Mouse (Mus musculus): ENCODE results near the gene Plxna3.
A peak's percentile ranks its signal among the peaks of the same experiment; 100 is the strongest.

The Plxna3 gene

DNA sequence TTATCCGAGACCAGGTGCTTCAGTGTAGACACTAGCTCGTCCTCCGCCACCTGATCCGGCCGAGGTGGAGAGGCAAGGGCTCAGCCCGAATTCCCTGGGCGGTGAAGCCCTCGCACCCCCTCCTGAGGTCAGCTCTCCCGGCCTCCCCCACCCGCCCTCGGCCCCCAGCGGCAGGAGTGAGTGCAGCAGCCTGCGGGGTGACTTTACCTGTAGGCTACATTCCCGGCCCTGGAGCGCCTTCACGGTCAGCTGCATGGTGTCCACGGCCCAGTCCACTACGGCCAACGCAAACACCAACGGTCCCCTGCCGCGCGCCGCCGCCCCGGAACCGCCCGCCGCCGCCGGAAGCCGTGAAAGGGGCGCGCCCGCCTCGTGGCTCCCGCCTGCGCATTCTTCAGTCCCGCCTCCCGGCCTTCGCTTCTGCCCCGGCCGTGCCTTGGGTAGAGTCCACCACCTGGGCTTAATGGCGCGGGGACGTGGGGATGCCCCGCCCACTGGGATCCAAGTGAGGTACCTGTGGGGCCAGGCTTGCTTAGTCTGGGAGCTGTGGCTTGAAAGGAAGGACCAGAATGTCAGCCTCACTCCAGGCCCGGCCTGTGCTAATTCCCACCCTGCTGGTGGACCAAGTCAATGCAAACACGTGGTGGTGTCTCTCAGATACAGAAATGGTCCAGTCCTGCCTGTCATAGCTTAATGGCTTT lies 39.5 kb downstream of the Plxna3 start:
- peak; percentile 69 for DNase-seq (ENCODE audit: low spot score)

DNA sequence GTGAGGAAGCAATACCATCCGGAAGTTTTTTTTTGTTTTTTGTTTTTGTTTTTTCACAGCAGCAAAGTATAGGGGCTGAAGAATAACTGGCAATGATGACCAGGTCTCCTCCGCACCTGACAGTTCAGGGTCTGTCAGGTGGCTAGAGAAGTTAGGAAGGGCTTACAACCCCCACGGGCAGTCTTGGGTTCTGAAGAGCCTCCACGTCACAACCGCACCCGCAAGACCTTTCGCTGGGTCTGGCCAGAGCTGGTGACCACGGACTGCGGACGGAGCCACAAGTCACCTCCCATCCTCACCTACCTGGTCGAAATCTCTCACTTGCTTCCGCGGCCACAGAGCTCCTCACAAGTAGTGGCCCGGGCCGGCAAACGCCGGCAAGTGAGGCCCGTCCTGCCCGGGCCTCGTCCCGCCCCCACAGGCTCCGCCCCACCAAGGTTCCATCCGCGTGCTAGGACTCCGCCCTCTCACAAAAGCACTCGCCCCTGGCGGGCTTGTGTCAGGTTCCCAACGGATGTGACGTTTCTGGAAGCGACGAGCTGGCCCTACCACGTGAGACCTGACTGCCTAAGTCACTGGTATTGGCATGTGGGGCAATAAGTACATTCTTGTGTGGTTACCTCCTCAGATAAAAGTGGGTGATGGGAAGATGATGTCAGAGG lies 44.2 kb downstream of the Plxna3 start, which contains the start of the genes Ubl4a and Slc10a3:
Ubl4a (minus strand) TSS at position 331 of the 662 bp plus-strand sequence.
Slc10a3 (minus strand) TSS at position 462 of the 662 bp plus-strand sequence.
- peak; percentile 73 for DNase-seq (ENCODE audit: low spot score)

DNA sequence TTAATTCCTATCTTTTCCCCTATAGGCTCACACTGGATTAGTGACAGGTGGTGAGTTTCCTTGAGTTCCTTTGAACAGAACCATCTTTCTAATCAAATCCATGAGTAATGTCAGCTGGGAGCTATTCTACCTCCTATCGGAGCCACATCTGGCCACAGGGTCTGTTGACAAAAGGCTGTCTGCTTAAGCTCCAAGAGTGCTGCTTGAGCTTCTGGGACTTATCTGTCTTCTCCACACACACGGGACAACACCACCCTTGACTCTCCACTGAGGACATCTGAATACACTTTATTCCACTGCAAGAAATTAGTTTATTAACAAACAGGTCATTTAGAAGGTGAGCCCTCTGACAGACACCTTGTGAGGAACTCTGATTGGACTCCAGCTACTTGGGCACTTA lies 55.6 kb downstream of the Plxna3 start:
- DNase-seq (ENCODE audit: low spot score), result no peak

DNA sequence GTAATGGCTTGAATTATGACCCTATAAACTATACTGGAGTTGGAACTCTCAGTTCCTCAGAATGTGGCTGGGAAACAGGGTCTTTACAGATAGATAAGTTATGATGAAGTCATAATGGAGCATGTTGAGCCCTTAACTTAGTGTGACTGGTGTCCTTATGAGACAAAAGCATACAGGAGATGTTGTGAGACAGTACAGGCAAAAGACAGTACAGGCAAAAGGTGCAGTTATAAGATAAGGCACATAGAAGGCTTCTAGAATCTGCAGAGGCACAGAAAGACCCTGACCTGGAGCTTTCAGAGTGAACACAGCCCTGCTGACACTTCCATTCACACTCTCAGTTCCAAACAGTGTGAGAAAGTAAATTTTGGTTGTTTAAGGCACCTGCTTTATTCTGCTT lies 59.3 kb downstream of the Plxna3 start:
- no peak for DNase-seq (ENCODE audit: low spot score)

DNA sequence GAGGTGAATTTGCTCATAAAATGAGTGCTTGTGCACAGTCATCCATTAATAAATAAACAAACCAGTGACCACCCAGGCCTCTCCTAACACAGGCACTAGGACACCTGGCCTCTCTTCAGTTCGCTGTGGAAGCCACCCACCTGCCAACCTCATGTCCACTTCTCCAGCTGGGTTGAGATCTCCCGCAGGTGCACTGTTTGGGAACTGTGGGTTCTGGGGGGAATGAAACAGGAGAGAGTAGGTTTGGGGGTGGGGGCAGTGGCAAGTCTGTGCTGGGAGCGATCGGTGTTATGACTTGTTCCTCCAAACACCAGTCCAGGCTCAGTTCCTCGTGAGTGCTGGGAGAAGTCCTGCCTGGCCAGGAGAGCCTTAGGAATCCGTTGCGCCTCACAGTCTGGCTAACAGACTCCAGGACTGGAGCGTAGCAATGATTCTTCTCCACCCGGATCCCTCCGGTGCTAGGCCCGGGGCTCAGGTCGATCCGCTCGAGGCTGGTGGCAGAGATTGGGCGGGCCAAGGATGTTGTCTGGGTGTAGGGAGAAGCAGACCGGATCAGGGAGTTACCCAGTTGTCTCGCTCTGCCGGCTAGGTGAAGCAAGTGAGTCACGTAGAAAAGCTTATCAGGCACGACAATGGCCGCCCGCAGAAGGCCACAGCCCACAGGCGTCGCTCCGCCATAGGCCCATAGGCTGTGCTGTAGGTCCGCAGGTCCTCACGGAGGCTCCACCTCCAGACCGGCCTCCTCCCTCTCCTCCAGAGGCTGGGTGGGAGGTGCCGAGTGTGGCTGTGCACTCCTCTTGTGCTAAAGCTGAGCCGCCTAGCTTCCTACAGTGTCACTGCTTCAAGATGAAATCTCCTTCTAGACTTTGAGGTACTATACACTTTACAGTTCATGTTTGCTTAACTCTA lies 63.9 kb downstream of the Plxna3 start, which contains the start of the genes Fam3a and Ikbkg:
Fam3a (minus strand) TSS at position 738 of the 909 bp plus-strand sequence.
Ikbkg (plus strand) TSS at position 756 of the 909 bp plus-strand sequence.
- peak; percentile 45 for DNase-seq (ENCODE audit: low spot score)

All from urinary bladder, postnatal 25 days (tissue).